Mouse (Mus musculus): Measurements from ENCODE around the gene 9130213A22Rik.

- TF ChIP-seq GATA1 (IDR thresholded peaks at IDR 0.05; ENCODE audit: low read length) (no peak), TAL1 (IDR thresholded peaks at IDR 0.05; ENCODE audit: low read length) (no peak)
Observed at GRCm38 (mm10) chr11:69087597-69087996, 34.8 kb downstream of the 9130213A22Rik start.
